ENCODE assay signal across 8 mouse cellular contexts in genomic region chr11:115491356-115492083, GRCm38 (mm10). TPM values are rescaled to one million over a fixed set of nuclear protein-coding genes. Genes with fewer than 3 reads are reported as not detected.
DNase-seq lines count a peak whose midpoint lies in the region; ATAC-seq lines count a peak whose summit lies in the region.

Gene Nt5c (minus strand): TSS chr11:115491862.

- peak; percentile 91 for ATAC-seq in hindbrain, embryonic 15.5 days (ENCODE audit: low FRiP score, low read depth)

- no peaks in the 10 kb centered on the region for H3K9me3 ChIP-seq in hindbrain, embryonic 15.5 days

- no peaks in the 10 kb centered on the region for H3K27me3 ChIP-seq in hindbrain, embryonic 15.5 days

- peak; percentile 58 for DNase-seq in WW6 (ENCODE audit: low read depth, low spot score)
- peak; percentile 59 to 71 for DNase-seq in cerebellum, postnatal 4 days (ENCODE audit: low spot score in 2 of 2)
- peak; percentile 67 for DNase-seq in gastrocnemius, adult 18-20 months (ENCODE audit: low spot score)
- peak; percentile 70 for DNase-seq in left cerebral cortex, adult 11 months (ENCODE audit: low spot score)
- DNase-seq in lung, postnatal 36 days: peak; percentile 91
- peak; percentile 80 for DNase-seq in retina, embryonic 14.5 days (ENCODE audit: low spot score)
- DNase-seq in thymus, postnatal 36 days: peak; percentile 82 to 88

- H3K27ac ChIP-seq in hindbrain, embryonic 15.5 days (replicated peaks): peak within 1 kb of the TSS; percentile 91

- H3K4me2 ChIP-seq in hindbrain, embryonic 15.5 days: peak within 1 kb of the TSS; percentile 88

- peaks cover 14% of the 10 kb centered on the region for H3K36me3 ChIP-seq in hindbrain, embryonic 15.5 days

- peak within 1 kb of the TSS; percentile 71 for H3K4me3 ChIP-seq in hindbrain, embryonic 15.5 days

- H3K9ac ChIP-seq in hindbrain, embryonic 15.5 days: peak within 1 kb of the TSS; percentile 76

- under 1% methylated on average over 43 of the region's 43 CpGs for WGBS in hindbrain, embryonic 15.5 days

- peaks cover 22% of the 10 kb centered on the region for H3K4me1 ChIP-seq in hindbrain, embryonic 15.5 days (replicated peaks)

RNA-seq across cellular contexts. Expression of gene Nt5c, which starts in this region (rescaled TPM):
- 1 to 10 TPM; 6.2 to 6.8 TPM for total RNA-seq in gastrocnemius, adult 18-20 months (2021)
- 88.4 and 101 TPM in 2 replicates for polyA plus RNA-seq in hindbrain, embryonic 15.5 days (2015; fragmentation: Nextera tagmentation; extraction: Ambion mirVana)

Comparison
In these comparisons a context has a peak if more than half of its experiments do, and no peak if none do; other contexts are left out.
1. Peak in every context shown above with its lines: DNase-seq, ATAC-seq, H3K4me3 ChIP-seq and H3K27ac ChIP-seq.